Mouse (Mus musculus): Measurements from ENCODE around the gene Kif1b.
A peak's percentile ranks its signal among the peaks of the same experiment; 100 is the strongest.

Kif1b gene

DNA sequence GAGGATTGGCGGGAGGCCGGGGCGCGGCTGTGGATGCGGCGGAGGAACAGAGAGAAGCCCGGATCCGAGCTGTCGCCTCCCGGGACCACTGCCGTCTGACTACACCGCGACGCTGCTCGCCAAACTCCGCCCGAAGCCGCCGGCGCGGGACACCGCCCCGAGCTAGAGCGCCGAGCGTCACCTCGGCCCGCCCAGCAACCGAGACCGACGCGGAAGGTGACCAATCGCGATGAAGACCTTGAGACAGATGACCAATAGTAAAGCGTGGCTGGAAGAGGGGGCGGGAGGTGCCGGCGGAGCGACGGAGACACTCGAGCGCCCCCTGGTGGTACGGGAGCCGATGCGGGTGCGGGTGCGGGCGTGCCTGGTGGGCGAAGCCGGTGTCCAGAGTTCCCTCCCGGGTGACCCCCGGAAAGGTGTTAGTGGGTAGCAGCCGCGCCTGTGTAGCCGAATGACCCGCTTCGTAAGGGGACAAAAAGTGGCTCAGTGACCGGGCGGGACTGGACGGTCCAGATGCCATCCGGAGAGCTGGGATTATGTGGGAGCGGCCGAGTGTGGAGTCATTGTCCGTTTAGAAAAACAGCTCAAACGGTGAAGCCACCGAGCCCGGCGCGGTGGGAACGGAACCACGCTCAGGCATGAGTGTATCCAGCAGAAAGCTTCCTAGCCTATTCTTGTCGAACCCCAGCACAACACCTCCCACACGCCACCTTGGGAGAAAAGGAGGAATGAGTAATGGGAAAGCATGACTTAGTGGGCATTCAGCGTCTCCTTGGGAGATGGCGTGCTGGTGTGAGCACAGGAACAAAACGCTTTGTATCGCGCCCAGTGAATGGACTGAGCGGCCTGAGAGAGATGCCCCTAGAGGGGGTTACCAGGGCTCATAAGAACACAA lies at the start of gene Kif1b:
Gene Kif1b (minus strand): TSS at position 98 of the 895 bp plus-strand sequence.
- peak; percentile 98 for DNase-seq (ENCODE audit: low spot score)

DNA sequence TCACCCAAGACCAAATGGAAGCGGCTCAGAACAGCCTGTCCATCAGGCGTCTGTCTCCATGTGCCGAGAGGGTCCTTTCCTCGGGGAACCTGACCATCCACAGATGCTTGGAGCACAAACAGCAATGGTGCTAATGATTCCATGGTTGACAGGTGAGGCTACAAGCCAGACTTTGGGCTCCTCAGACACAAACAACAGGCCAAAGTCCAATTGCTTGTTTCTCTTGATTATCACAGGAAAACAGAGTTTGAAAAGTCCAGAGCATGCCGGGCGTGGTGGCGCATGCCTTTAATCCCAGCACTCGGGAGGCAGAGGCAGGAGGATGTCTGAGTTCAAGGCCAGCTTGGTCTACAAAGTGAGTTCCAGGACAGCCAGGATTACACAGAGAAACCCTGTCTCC lies 47.2 kb upstream of the Kif1b start:
- DNase-seq (ENCODE audit: low spot score): no peak

DNA sequence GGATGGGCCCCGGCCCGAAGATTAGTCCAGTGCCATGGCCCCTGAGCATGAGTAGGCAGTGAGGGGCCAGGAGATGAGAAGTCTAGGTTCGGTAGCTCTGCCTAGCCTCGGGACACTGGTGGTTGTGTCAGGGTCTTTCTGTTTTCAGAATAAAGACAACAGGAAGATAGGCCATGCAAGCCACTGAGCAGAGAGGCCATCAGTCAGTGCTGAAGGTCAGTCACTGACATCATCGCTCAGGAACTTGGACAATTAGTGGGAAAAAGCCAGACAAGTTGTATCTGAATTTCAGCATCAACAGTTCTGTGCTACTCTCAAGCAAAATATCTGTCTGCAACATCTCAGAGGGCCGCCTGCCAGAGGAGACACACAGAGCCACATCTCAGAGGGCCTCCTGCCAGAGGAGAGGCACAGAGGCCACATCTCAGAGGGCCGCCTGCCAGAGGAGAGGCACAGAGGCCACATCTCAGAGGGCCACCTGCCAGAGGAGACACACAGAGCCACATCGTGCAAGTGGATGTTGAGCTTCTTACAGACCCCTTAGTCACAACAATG lies 44.2 kb upstream of the Kif1b start:
- DNase-seq (ENCODE audit: low spot score): no peak

DNA sequence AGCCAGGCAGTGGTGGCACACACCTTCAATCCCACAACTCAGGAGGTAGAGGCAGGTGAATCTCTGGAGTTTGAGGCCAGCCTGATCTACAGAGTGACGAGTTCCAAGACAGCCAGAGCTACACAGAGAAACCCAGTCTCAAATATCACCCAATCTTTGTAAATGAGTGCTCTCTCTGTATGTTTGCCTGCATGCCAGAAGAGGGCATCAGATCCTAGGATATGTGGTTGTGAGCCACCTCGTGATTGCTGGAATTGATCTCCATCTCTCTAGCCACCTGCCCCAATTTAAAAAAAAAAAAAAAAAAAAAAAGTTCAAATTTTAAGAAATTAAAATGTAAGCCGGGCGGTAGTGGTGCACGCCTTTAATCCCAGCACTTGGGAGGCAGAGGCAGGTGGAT lies 41.5 kb upstream of the Kif1b start:
- no peak for DNase-seq (ENCODE audit: low spot score)

DNA sequence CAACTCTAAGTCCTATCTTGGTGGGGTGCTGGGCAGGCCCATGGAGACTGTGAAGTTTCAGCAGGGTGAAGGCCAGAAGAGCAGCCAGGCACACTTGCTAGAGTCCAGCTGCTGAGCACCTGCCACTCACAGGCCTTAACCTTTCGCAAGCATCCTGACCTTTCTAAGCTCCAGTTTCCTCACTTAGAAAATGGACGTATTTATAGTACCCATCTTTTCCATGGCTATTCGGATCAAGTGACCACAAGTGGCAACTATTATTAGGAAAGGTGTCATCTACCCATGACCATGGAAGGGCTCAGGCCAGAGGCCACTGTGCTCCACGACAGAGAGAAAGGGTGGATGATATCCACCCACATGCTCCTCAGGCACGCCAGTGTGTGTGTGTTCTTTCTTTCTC lies 38.4 kb upstream of the Kif1b start:
- DNase-seq (ENCODE audit: low spot score): no peak

DNA sequence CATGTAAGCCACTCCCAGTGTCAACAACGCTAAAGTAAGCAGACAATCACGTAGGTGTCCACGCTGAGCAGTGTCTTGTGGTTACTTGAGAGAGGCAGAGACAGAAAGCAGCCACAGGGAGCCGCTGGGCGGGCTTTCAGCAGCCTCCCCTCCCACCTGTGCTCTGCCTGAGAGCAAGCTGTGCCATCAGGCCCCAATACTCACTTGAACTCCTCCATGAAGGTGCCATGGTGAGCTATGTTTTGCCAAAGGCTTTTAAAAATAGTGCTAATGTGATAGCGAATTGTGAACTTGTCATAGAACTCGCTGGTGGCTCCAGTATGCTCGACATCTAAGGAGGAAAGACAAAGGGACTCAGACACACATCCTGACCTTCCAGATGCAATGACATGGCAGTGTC lies 36.8 kb upstream of the Kif1b start:
- no peak for DNase-seq (ENCODE audit: low spot score)

DNA sequence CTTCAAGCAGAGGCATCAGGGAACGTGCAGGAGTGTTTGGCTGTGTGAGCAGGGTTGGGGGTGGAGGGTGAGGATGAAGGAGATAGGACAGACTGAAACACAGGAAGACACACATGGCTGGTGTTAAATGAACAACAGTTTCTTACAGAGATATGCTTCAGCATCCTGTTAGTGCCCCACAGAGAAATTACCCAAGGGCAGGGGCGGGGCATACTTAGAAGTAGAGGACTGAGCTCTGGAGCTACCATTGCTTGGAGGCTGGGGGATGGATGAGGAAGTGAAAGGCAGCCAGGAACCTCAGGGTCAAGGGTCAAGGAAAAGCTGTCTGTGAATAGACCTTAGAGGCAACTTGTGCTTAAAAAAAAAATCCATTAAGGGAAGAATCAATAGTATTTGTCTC lies 33.2 kb upstream of the Kif1b start:
- DNase-seq (ENCODE audit: low spot score): no peak

DNA sequence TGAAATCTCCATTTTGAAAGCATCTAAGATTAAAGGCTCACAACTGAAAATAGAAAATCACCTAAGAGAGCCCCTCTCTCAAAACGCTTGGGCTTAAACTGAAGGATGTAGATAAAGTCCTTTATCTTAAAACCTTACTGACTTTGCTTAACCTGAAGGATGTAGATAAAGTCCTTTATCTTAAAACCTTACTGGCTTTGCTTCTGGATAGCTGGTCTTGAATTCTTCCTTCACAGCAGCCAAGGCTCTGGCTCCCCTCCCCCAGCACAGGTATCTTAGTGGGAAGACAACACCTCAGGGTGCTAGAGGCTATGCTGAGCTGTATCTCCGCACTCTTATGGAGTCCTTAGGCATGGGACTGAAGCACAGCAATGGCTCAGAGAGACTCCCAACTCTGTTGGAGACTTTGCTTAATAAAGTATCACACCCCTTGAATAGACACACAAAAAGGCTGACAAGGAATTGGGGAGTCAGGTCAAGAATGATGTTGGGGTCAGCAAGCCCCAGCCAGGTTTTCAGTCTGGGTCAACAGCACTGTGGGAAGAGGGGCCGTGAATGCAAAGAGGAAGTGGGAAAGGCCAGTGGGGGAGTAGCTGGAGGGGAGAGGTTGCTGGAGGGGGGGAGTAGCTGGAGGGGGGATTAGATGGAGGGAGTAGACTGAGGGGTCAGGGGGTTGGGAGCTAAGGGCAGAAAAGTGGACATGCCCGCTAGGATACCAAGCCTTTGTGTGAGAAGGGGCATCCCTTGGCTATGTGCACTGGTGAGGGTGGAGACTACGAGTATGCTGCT lies 32.1 kb upstream of the Kif1b start:
- DNase-seq (ENCODE audit: low spot score): no peak

DNA sequence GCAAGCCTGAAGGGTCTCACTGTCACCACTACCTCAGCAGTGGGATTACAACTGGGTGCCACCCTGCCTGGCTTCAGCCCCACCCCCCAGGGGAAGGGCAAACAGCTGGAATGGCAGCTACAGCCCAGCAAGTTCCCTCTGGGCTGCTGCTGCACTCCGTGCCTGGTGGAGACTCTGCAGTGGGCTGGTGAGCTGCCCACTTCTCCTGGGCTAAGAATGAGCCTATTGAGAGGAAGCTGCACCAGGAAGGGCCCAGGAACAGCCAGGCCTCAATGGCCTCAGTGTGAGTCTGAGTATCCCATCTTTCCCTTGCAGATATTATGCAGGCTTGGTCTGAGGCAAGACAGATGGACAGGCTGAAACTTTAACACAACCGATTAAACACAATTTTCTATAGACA lies 30.6 kb upstream of the Kif1b start:
- DNase-seq (ENCODE audit: low spot score): peak; percentile 45

DNA sequence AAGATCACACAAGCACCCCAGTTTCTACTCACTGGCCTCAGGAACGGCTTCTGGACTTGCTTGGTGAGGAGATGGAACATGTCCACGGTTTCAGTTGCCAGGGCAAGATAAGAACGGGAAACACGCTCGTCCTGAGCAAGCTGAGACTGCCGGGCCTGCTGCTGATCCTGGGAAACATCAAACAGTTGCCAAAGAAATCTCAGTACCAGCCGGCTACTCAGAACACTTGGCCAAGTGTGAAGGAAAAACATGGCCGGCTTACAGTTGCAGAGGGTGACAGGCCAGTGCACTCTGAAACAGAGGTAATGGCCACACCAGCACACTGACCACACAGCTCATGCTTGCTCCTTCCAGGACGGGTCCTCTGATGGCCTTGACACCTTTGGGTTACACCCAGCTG lies 29.9 kb upstream of the Kif1b start:
- no peak for DNase-seq (ENCODE audit: low spot score)

DNA sequence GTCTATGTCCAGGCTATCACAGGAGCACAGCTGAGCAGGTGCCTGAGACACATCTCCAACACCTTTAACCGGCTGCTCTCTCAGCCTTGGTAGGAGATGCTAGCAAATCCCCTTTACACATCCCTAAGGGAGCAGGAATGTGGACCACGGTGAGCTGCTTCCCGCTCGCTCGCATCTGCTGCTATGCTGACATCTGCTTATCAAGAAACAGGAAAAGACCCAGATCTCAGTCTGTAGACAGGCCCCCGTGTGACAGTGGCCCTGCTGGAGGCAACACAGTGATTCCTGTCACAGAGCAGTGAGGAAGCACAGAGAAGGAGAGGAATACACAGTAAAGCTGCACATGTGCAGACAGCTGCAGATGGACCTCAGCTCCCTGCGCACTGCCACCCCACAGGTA lies 28.8 kb upstream of the Kif1b start:
- DNase-seq (ENCODE audit: low spot score): no peak

DNA sequence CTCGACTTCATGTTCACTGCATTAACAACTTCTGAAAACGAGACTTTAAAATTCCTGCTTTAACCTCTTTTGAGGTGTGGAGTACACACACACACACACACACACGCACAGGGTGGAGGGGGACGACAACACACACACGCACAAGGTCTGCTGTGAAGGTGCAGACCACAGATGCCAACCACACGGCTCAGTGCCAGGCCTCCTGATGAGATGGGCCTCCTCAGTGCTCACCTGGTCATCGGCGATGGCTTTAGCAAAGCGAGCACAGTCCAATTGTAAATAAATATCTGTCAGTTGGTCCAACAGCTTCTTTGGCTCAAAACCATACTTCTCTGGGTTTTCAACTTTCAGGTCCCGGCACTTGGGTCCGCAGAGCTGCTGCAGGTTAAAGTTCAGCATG lies 27.4 kb upstream of the Kif1b start:
- no peak for DNase-seq (ENCODE audit: low spot score)

DNA sequence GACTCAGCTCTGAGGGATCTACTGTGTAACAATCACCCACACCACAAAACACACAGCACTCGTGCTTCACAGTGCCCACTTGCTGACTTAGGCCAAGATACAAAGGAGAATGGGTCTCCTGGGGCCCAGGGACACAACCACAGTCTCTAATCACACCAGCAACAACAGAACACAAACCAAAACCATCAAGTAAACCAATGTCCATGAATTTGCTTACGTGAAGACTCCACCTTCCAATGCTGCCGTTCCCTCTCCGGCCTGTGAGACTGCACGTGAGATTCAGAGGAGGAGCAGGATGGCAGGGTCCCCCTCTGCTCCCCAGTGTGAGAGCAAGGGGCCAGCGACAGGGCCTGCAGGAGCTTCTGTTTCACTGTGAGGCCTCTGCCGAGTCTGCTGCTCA lies 25.2 kb upstream of the Kif1b start:
- DNase-seq (ENCODE audit: low spot score): no peak

DNA sequence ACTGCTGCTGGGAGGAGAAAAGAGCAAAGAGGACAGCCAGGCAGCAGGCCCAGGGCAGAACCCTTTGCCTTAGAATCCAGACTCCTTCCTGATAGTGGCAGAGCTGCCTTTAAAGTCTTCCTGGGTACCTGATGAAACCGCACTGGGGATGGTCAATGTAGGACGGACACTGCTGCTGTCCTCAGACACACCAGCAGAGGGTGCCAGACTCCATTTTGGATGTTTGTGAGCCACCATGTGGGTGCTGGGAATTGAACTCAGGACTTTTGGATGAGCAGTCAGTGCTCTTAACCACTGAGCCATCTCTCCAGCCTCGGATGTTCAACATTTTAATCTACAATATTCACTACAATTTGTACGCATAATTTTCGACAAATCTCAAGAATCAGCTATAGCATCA lies 23.0 kb upstream of the Kif1b start:
- no peak for DNase-seq (ENCODE audit: low spot score)

DNA sequence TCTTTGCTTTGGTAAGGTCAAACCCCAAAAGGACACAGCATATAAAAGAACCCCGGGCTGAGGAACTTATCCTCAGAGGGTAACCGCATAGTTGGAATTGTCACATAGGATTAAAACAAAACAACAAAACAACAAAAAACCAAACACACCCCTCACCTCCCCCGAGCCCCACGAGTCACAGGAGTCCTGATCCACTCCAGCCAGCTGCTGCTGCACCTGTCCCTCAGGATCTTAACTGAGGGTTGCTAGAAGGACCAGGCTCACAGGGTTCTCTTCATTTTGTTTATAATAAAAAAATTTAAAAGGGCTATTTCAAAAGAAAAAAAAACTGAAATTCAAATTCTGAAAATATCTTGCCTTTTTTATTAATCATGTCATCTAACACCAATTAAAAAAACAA lies 21.2 kb upstream of the Kif1b start:
- no peak for DNase-seq (ENCODE audit: low spot score)

DNA sequence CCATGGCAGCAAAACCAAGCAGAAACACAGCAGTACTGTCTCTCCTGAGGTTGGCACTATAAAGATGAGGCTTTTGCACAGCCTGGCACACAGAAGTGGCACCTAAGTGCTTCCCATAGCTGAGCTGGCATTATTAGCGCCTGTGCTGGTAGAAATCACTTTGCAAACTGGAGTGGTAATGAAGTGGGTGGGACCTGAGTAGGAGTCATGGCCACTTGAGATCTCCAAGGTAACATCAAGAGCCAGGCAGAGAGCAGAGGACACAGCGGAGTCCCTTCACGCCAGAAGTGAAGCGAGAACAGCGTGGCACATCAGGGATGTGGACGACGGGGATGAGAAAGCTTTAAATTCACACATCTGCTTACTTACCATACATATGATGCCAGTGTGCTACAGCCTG lies 19.8 kb upstream of the Kif1b start:
- no peak for DNase-seq (ENCODE audit: low spot score)

DNA sequence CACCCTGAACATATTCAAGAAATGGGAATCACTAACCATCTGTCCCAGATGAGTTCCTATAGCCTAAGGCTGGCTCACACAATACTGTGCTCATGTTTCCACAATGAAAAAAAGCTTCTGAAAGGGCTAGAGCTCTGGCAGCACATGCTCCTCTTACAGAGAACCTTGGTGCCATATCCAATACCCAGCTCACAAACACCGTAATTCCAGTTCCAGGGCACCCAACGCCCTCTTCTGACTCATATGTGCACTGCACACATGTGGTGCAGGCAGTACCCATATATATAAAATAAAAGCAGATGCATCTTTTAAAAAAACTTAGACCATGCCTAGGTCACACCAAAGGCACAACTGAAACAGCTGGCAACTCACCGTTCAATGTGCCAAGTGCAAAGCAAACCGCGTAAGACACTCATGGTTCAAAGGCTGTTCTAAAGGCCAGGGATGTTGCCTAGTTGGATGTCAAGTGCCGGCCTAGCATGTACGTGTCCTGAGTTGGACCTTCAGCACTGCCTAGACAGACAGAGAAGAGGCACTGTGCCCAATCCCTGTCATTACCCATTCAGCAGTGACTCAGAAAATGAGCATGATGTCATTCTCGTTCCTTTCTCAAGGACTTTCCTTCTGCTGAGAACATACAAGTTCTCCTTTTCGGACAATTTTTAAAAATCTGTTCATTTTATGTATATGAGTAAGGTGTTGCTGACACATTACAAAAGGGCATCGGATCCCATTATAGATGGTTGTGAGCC lies 18.1 kb upstream of the Kif1b start:
- no peak for DNase-seq (ENCODE audit: low spot score)

DNA sequence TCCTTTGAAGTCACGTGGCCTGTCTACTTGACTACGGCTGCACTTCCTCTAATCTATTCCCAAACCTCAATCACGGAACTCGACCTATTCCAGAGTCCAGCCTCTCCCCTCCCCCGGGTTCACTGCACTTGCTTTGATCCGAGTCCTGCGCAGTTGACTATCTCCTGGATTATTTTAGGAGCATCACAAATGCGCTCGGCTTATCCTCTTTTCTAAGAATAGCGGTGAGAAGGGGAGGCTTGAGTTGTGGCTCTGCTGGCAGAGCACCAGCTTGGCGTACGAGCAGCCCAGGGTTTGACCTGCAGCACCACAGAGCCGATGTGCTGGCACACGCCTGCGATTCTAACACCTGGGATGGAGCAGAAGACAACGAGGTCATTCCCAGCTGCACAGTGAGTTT lies 16.2 kb upstream of the Kif1b start:
- DNase-seq (ENCODE audit: low spot score): no peak

DNA sequence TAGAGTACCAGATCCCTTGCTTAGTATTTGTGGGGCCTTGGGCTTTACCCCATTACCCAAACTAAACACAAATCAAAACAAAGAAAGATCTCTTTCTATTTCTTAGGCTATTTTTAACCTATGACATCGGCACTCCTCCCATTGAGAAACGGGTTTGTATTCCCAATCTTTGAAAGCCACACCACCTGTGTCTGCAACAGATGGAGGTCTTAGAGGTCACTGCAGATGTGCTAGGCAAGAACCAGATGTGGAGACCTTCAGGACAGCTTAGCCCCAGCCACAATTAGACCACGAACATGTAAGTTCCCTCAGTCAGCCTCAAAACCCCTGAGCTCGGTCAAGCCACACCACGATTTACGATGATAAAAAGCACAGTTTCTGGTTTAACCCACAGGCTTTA lies 15.2 kb upstream of the Kif1b start:
- DNase-seq (ENCODE audit: low spot score): no peak

DNA sequence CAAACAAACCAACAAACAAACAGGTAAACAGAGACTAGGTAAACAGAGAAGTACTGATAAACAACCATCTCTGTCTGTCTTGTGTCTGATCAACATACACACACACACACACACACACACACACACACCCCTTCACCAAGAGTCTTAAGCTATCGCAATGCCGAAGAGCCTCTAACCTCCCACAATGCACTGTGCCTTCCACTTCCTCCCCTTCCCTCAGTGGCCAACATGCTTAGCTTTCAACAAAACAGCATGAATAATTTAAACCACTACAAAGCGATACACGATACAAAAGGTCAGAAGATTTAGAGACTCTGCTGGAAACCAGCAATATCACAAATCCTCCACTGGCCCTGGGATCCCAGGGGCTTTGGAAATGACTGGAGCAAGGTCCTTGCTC lies 14.8 kb upstream of the Kif1b start:
- no peak for DNase-seq (ENCODE audit: low spot score)

DNA sequence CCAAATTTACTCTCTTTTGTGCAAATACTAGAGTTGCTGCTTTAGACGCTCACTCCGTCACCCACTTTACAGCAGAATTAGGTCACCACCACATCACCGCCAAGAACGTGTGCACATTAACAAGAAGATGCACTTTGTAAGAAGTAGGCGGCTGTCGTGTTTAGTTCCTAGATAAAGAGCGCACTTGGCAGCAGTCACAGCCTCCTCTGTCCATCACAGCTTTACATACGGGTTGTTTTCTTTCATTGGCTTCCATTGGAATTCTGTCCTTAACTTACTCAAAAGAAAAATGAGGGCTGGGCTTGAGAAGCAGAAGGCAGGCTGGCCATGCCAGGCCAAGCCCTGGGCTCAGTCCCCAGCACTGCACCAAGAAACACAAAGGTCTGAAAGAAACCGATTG lies 11.6 kb upstream of the Kif1b start:
- DNase-seq (ENCODE audit: low spot score): no peak

DNA sequence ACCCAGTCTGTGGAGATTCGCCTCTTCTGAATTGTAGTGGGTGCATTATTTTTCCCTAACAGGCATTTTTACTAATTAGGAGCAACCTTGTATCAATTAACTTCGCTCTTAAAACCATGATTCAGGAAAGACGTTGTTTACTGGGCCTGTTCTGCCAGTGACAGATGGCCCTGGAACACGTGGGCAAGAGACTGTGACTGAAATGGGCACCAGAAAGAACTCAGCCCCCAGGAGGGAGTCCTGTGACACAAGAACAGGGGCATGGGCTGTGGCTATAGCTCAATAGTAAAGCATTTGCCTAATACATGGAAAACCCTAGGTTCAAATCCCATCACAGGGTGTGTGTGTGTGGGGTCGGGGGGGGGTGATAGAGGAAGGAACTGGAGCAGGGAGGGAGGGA lies 9.9 kb upstream of the Kif1b start:
- DNase-seq (ENCODE audit: low spot score): no peak
